Mouse (Mus musculus) embryonic fibroblast, embryonic 13.5 days (primary cell): Measurements from ENCODE around the gene Gm42791.

Experiments used
- CTCF ChIP-seq: IDR thresholded peaks from 2 replicates; pipeline ENCODE4 v1.5.1; 2011; ENCODE audit warnings: mild to moderate bottlenecking, control low read depth, low read length, moderate library complexity, borderline replicate concordance; ENCODE audit not compliant: insufficient read depth
- POLR2A ChIP-seq: IDR thresholded peaks from 2 replicates; pipeline ENCODE4 v1.6.1; 2011; ENCODE audit warnings: low read depth, mild to moderate bottlenecking, control low read depth, low read length, moderate library complexity

DNA sequence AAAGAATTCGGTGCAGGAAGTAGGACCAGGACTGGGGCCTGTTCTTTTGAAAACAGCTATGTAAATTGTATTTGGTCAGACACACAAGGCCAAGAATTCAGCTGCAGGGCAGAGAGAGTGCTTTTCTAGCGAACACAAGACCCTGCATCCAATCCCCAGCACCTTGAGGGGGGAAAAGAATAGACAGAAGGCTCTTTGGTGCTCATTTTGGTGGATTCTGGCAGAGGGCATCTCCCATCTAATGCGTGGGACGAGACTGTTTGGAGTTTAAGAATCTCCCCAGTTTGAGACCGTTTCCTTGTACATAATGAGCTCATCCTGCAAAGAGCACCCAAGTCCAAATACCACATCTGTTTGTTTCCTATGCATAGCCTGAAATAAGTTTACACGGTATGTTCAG, 28.6 kb downstream of the Gm42791 start:
- no peak for TF ChIP-seq POLR2A
- TF ChIP-seq CTCF = no peak
